Mouse (Mus musculus) megakaryocyte, embryonic 14.5 days (primary cell): ENCODE data around the gene Gnai2.

ENCODE experiments used
- FLI1 ChIP-seq: IDR thresholded peaks from 2 replicates; pipeline ENCODE4 v1.6.1; 2012; ENCODE audit warnings: low read length, inconsistent platforms, mixed read lengths
- GATA1 ChIP-seq: IDR thresholded peaks from 3 replicates; pipeline ENCODE4 v1.6.1; 2012; ENCODE audit warnings: mixed read lengths, low read length, inconsistent platforms, borderline replicate concordance

DNA sequence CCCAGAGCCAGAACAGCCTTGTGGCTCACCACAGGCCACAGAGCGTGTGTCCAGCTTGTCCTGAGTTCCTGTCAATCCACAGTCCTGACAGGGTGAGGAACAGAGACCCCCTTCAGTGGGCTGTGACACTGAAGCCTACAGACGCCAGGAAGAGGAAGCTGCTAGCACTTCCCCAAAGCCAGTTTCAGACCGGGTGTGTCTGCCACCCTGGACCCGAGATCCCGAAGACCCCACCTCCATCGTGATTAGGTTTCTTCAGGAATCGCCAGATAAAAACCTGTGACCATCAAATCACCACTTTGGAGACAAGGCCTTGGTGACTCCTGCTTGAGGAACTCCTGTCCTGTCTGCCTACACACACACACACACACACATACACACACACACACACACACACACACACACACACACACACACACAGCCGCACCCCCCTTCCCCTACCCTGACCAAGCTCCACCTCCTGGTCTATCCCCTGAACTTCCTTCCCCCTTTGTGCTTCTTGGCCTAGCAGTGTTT lies 5.1 kb upstream of the Gnai2 start:
- no peak for TF ChIP-seq GATA1
- no peak for TF ChIP-seq FLI1
